Mouse (Mus musculus) kidney, embryonic 15.5 days (tissue): ENCODE measurements at regions not wholly inside any gene's neighbourhood (a gene's known extent, or its start where the extent isn't known, plus 50 kb on each side); places are given as distances from the start of the nearest gene placed in this dataset.

Experiments used
- ATAC-seq: fragments of 200-750 bp; cut with Nextera tagmentation; replicated peaks from 2 replicates; pipeline ENCODE4 v1.8.0; 2017; ENCODE audit warnings: moderate TSS enrichment; ENCODE audit not compliant: low FRiP score
- H3K27ac ChIP-seq: fragments of 300-500 bp; sonication (generic); 2 replicates; pipeline ENCODE4 v1.5.1; 2015; ENCODE audit warnings: mild to moderate bottlenecking, inconsistent platforms
- H3K27me3 ChIP-seq: fragments of 300-500 bp; sonication (generic); 2 replicates; pipeline ENCODE4 v1.6.1; 2015; ENCODE audit warnings: inconsistent platforms
- H3K36me3 ChIP-seq: fragments of 300-500 bp; sonication (generic); 2 replicates; pipeline ENCODE4 v1.6.1; 2015; ENCODE audit warnings: inconsistent platforms
- H3K4me1 ChIP-seq: fragments of 300-500 bp; sonication (generic); 2 replicates; pipeline ENCODE4 v1.6.1; 2015; ENCODE audit warnings: inconsistent platforms
- H3K4me2 ChIP-seq: fragments of 300-500 bp; sonication (generic); 2 replicates; pipeline ENCODE4 v1.6.1; 2015; ENCODE audit warnings: moderate library complexity, mild to moderate bottlenecking, inconsistent platforms
- H3K4me3 ChIP-seq: fragments of 300-500 bp; sonication (generic); replicated peaks from 2 replicates; pipeline ENCODE4 v1.5.1; 2015; ENCODE audit warnings: mild to moderate bottlenecking, inconsistent platforms
- H3K9ac ChIP-seq: fragments of 300-500 bp; sonication (generic); 2 replicates; pipeline ENCODE4 v1.6.1; 2015; ENCODE audit warnings: mild to moderate bottlenecking, inconsistent platforms
- H3K9me3 ChIP-seq: fragments of 300-500 bp; sonication (generic); replicated peaks from 2 replicates; pipeline ENCODE4 v1.6.1; 2016; ENCODE audit warnings: inconsistent platforms
- whole genome bisulfite sequencing: fragments of 180-500 bp; shearing (Covaris S2); methylation state at CpG from one replicate; pipeline ENCODE4 v1.1.7; 2015; ENCODE audit warnings: mixed read lengths; 5-methylcytosine and 5-hydroxymethylcytosine counted together

DNA sequence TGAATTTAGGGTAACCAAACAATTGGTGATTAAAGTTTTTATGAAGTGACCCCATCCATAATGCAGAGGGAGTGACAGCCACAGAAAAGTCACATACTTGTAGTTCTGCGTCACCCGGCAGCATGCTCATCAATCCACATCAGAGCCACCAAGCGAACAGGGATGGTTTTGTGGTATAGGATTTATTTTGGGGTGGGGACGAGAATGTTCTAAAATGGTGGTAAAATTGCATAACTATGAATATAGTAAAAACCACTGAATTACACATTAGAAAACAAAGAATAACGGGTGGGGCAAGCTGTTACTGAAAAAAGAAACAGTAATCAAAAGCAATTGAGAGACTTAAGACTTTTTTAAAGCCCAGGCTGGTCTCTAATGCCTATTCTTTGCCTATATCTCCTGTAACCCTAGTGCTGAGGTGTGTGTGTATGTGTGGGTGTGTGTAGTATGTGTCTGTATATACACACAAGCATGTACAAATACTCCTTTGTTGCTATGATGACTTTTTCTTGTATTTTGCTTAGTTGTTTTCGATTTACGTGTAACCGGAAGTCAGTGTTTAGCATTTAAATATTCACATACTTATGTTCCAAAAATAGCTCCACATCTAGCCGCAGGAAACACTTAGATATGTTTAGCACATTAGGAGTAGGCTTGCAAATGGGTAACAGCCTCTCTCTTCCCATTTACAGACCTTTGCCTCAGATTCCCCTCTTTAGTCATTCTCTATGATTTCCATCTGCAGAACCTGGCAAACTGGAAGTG, 57.4 kb upstream of the Jak2 start:
- ATAC-seq = no peak
- Histone ChIP-seq H3K27me3 (no peaks in the 10 kb centered on the region), H3K4me3 (no peak overlapping the region), H3K4me1 (no peaks in the 10 kb centered on the region), H3K9me3 (no peaks in the 10 kb centered on the region), H3K36me3 (no peaks in the 10 kb centered on the region), H3K27ac (no peak overlapping the region), H3K4me2 (no peak overlapping the region), H3K9ac (no peak overlapping the region)
- WGBS = 86% methylated on average over 9 of the region's 9 CpGs

DNA sequence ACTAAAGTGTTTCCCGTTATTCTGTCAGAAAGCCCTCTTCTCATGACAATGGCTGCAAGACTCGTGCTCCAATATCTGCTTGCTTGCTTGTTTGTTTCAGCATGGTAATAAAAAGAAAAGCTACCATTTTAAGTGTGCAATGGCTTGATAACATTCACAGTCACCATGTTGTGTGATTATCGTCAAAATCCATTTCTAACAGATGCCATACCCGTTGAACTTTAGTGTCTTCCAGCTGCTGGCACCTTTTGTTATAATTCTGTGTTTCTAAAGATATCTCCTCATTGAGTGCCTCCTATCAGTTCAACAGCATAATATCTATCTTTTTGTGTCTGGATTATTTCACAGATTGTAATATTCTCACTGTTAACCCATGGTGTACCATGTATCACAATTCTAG, 55.4 kb upstream of the Jak2 start:
- H3K4me3 ChIP-seq = no peak overlapping the region
- no peak overlapping the region for H3K9ac ChIP-seq
- no peak for ATAC-seq
- no peak overlapping the region for H3K4me2 ChIP-seq
- no peaks in the 10 kb centered on the region for H3K36me3 ChIP-seq
- no peaks in the 10 kb centered on the region for H3K4me1 ChIP-seq
- no peaks in the 10 kb centered on the region for H3K27me3 ChIP-seq
- 87% methylated on average over 4 of the region's 4 CpGs for WGBS
- no peaks in the 10 kb centered on the region for H3K9me3 ChIP-seq
- H3K27ac ChIP-seq = no peak overlapping the region

DNA sequence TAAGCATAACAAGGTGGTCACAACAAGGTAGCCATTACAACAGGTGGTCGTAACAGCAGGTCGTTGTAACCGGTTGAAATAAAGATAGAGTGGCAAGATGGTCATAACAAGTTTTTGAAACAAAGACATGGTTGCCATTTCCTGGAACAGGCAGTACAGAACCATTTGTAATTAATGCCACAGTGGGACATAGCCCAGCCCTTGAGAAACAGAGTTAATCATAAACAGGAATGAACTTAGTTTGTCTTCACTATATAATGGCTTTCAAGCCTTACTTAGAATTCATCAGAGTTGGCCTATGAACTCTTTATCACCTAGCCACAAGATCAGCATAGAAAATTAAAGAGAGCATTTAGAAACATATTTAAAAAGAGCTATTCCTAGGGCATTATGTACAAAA, 53.0 kb upstream of the Jak2 start:
- no peaks in the 10 kb centered on the region for H3K4me1 ChIP-seq
- no peak overlapping the region for H3K4me3 ChIP-seq
- no peak overlapping the region for H3K9ac ChIP-seq
- ATAC-seq = 0 out of 2 replicates have a peak, but pooled peaks have one; percentile 29
- H3K27me3 ChIP-seq = no peaks in the 10 kb centered on the region
- no peak overlapping the region for H3K27ac ChIP-seq
- no peaks in the 10 kb centered on the region for H3K9me3 ChIP-seq
- no peak overlapping the region for H3K4me2 ChIP-seq
- no peaks in the 10 kb centered on the region for H3K36me3 ChIP-seq
- 60% methylated on average over 3 of the region's 3 CpGs for WGBS

DNA sequence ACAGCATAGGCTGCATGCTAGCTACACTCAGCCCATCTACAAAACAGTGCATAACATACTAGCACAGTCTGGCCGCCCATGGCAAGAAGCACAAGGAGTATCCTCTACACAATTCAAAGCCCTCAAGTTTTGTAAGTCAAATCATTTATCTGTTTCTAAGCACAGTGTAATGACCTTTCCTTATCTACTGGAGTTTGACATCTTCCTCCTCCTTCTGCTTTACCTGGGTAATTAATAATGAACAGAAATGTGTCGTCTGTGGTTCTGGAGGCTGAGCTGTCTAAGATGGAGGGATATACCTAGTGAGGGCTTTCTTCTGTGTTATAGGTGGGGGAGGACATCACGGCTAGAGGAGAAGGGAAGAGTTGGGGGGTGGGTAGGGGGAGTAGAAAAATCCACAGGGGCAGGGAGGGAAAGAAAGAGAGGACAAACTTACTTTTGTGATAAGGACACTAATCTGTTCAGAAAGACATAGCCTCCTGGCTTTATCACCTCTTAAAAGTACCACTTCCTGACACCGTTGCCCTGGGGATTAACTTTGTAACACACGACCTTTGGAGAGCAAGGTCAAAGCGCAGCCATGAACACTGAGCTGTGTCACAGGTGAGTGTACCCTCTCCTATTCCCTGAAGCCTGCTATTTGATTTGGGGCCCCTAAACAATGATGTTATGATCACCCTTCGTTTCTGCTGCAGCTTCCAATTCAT, 52.4 kb upstream of the Jak2 start:
- H3K9me3 ChIP-seq = no peaks in the 10 kb centered on the region
- no peak overlapping the region for H3K4me2 ChIP-seq
- H3K4me3 ChIP-seq = no peak overlapping the region
- 0 out of 2 replicates have a peak, but pooled peaks have one; percentile 40 for ATAC-seq
- no peaks in the 10 kb centered on the region for H3K4me1 ChIP-seq
- no peaks in the 10 kb centered on the region for H3K27me3 ChIP-seq
- no peak overlapping the region for H3K27ac ChIP-seq
- WGBS = 75% methylated on average over 7 of the region's 7 CpGs
- no peak overlapping the region for H3K9ac ChIP-seq
- H3K36me3 ChIP-seq = no peaks in the 10 kb centered on the region

DNA sequence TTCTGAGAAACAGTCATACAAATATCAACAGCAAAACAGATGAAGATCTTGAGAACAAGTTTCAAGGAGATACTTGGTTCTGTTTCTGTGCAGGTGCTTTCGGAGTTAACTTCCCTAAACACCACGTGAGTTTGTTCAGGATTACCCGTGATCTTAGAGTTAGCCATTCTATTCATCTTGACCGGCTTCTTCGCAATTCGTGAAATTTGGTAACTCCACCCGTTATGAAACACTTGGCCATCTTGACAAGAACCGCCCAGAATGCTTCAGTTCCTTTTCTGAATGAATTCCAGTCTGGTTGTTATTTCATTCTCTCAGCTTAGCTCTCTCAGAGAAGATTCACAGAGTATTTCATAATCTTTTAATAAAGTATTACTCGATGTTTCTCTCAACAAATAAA, 50.0 kb upstream of the Jak2 start:
- Histone ChIP-seq H3K36me3 (no peaks in the 10 kb centered on the region), H3K27ac (no peak overlapping the region), H3K9ac (no peak overlapping the region), H3K4me2 (no peak overlapping the region), H3K27me3 (no peaks in the 10 kb centered on the region), H3K4me3 (no peak overlapping the region), H3K4me1 (no peaks in the 10 kb centered on the region), H3K9me3 (no peaks in the 10 kb centered on the region)
- ATAC-seq = no peak
- 85% methylated on average over 9 of the region's 9 CpGs for WGBS
